10 mouse cellular contexts compared by ENCODE assay signal in genomic region chr13:45156223-45156622, GRCm38 (mm10).
DNase-seq lines count a peak whose midpoint lies in the region; ATAC-seq and TF ChIP-seq lines count a peak whose summit lies in the region.
"Had no signal": no experiment of that assay in that cellular context is flagged by ENCODE, and none has a peak within 500 bp of the region (broad histone marks: within the 10 kb centered on the region; RNA-seq: fewer than 3 reads in every experiment).

No protein-coding gene starts in this region.

- no peaks in the 10 kb centered on the region for H3K9me3 ChIP-seq in liver, embryonic 11.5 days (ENCODE audit: control insufficient read depth, low read length)
- H3K9me3 ChIP-seq in MEL (replicated peaks; ENCODE audit: insufficient read depth, low read length) = no peaks in the 10 kb centered on the region
- H3K9me3 ChIP-seq in megakaryocyte, embryonic 14.5 days = no peaks in the 10 kb centered on the region
- H3K9me3 ChIP-seq: liver, embryonic 15.5 days had no signal

- no peaks in the 10 kb centered on the region for H3K4me1 ChIP-seq in liver, embryonic 11.5 days (replicated peaks; ENCODE audit: control insufficient read depth, insufficient read depth, low read length)
- no peaks in the 10 kb centered on the region for H3K4me1 ChIP-seq in MEL (ENCODE audit: control insufficient read depth in 1 of 2, insufficient read depth in 2 of 2, low read length in 2 of 2)
- peaks cover 27% of the 10 kb centered on the region for H3K4me1 ChIP-seq in megakaryocyte, embryonic 14.5 days
- H3K4me1 ChIP-seq: liver, embryonic 15.5 days had no signal

- no peak overlapping the region for H3K4me3 ChIP-seq in liver, embryonic 11.5 days (ENCODE audit: low read depth, low read length)
- H3K4me3 ChIP-seq in MEL (ENCODE audit: control insufficient read depth in 1 of 2, insufficient read depth in 1 of 2, low read depth in 2 of 2, low read length in 2 of 2) = no peak overlapping the region
- H3K4me3 ChIP-seq in megakaryocyte, embryonic 14.5 days (replicated peaks) = peak overlapping the region; percentile 28
- H3K4me3 ChIP-seq: liver, embryonic 15.5 days had no signal

- H3K27me3 ChIP-seq in liver, embryonic 11.5 days (replicated peaks; ENCODE audit: control insufficient read depth, insufficient read depth, low read length) = peaks cover 10% of the 10 kb centered on the region; the same call in 1 of the 2 replicates
- H3K27me3 ChIP-seq in MEL (ENCODE audit: control insufficient read depth in 1 of 2, insufficient read depth in 2 of 2, low read length in 2 of 2) = peaks cover 0 to 7% of the 10 kb centered on the region in 2 experiments; a peak in 3 of 4 replicates
- H3K27me3 ChIP-seq in megakaryocyte, embryonic 14.5 days (replicated peaks) = peaks cover 20% of the 10 kb centered on the region

- no peak overlapping the region for H3K9ac ChIP-seq in liver, embryonic 11.5 days (ENCODE audit: low read depth, low read length)
- H3K9ac ChIP-seq in MEL (ENCODE audit: control insufficient read depth, low read depth, low read length, poor library complexity, severe bottlenecking) = no peak overlapping the region
- H3K9ac ChIP-seq: liver, embryonic 15.5 days had no signal

- DNase-seq in liver = peak; percentile 33
- no peak for DNase-seq in liver, embryonic 11.5 days (ENCODE audit: low spot score)
- peak; percentile 26 for DNase-seq in MEL (ENCODE audit: low read depth, low spot score)
- peak; percentile 32 to 43 for DNase-seq in kidney, adult 8-10 months
- DNase-seq in cerebellum, adult 18-20 months = no peak
- DNase-seq: cerebellum, adult 2 months had no signal

- TF ChIP-seq EP300 in MEL (IDR thresholded peaks at IDR 0.05; ENCODE audit: low read depth in 1 of 2, low read length in 2 of 2) = no peak

- 63% methylated on average over 3 of the region's 3 CpGs for WGBS in liver, embryonic 11.5 days

- H3K4me2 ChIP-seq in liver, embryonic 11.5 days = no peak overlapping the region
- H3K4me2 ChIP-seq: heart, embryonic 11.5 days; liver, embryonic 15.5 days had no signal

- no peaks in the 10 kb centered on the region for H3K36me3 ChIP-seq in liver, embryonic 11.5 days (ENCODE audit: control insufficient read depth, insufficient read depth, low read length)
- no peaks in the 10 kb centered on the region for H3K36me3 ChIP-seq in MEL (ENCODE audit: control insufficient read depth in 1 of 2, insufficient read depth in 2 of 2, low read length in 2 of 2)
- no peaks in the 10 kb centered on the region for H3K36me3 ChIP-seq in megakaryocyte, embryonic 14.5 days (replicated peaks; ENCODE audit: low read length)
- H3K36me3 ChIP-seq: liver, embryonic 15.5 days had no signal

- no peak for TF ChIP-seq POLR2A in MEL (IDR thresholded peaks at IDR 0.05; ENCODE audit: control insufficient read depth in 1 of 2, insufficient read depth in 1 of 2, low read depth in 1 of 2, low read length in 2 of 2, poor library complexity in 1 of 2)

- H3K79me2 ChIP-seq in MEL (ENCODE audit: control insufficient read depth, insufficient read depth, low read length, poor library complexity) = no peaks in the 10 kb centered on the region

- H3K27ac ChIP-seq in liver, embryonic 11.5 days (ENCODE audit: low read depth, low read length) = no peak overlapping the region
- H3K27ac ChIP-seq in MEL (ENCODE audit: control insufficient read depth, low read depth, low read length) = no peak overlapping the region
- H3K27ac ChIP-seq: liver, embryonic 15.5 days had no signal

- TF ChIP-seq RAD21 in MEL (IDR thresholded peaks at IDR 0.05; ENCODE audit: low read depth, low read length) = peak; percentile 31

- peak in 1 of 3 experiments; percentile 47; a peak in 2 of 6 replicates for TF ChIP-seq CTCF in MEL (IDR thresholded peaks at IDR 0.05 in 2 of 3, conservative IDR thresholded peaks at IDR 0.05 in 1 of 3; ENCODE audit: control insufficient read depth in 1 of 3, insufficient read depth in 1 of 3, low read depth in 2 of 3, low read length in 3 of 3, poor library complexity in 1 of 3, severe bottlenecking in 1 of 3)

- no peak for ATAC-seq in liver, embryonic 11.5 days (replicated peaks; ENCODE audit: low FRiP score)
- no peak for ATAC-seq in monocyte, adult 5-6 weeks (replicated peaks; ENCODE audit: insufficient number of reproducible peaks, low FRiP score, low TSS enrichment, poor library complexity, severe bottlenecking)

TF ChIP-seq in MEL, 35 proteins besides CTCF, POLR2A, EP300 and RAD21:
- TF ChIP-seq ZC3H11A (IDR thresholded peaks at IDR 0.05; ENCODE audit: low read depth, low read length) (peak; percentile 40), SMC3 (IDR thresholded peaks at IDR 0.05; ENCODE audit: low read depth, low read length) (peak; percentile 52), USF2 (IDR thresholded peaks at IDR 0.05; ENCODE audit: borderline replicate concordance in 1 of 2, insufficient read depth in 1 of 2, low read depth in 1 of 2, low read length in 2 of 2) (no peak)

Comparison
In these comparisons a context has a peak if more than half of its experiments do, and no peak if none do; other contexts are left out.
1. DNase-seq: peak in liver (single experiment), MEL (single experiment) and kidney, adult 8-10 months (2 of 2); none in liver, embryonic 11.5 days (single experiment) and cerebellum, adult 18-20 months (0 of 2).